Mouse (Mus musculus): ENCODE data around the gene Ric3.

Ric3 gene

GRCm38 (mm10) chr7:109010720-109011595 is 72.2 kb downstream of the Ric3 start:
- in situ Hi-C loops (cut with MboI; ENCODE audit: low sequenced_read_pairs) = loop anchor here (25.0 kb wide), 1 partner anchor 199 kb away; no protein-coding TSS in a partner anchor

GRCm38 (mm10) chr7:109009260-109009659 is 73.9 kb downstream of the Ric3 start:
- in situ Hi-C loops (cut with MboI; ENCODE audit: low sequenced_read_pairs) = loop anchor here (25.0 kb wide), 1 partner anchor 197 kb away; no protein-coding TSS in a partner anchor

GRCm38 (mm10) chr7:109003653-109004052 is 79.5 kb downstream of the Ric3 start:
- in situ Hi-C loops (cut with MboI; ENCODE audit: low sequenced_read_pairs) = loop anchor here (25.0 kb wide), 1 partner anchor 191 kb away; no protein-coding TSS in a partner anchor

- in situ Hi-C loops (cut with MboI; ENCODE audit: low sequenced_read_pairs) = loop anchor here (25.0 kb wide), 1 partner anchor 190 kb away; no protein-coding TSS in a partner anchor
These were observed 81.2 kb downstream of the Ric3 start for GRCm38 (mm10) chr7:109001971-109002370.

- in situ Hi-C loops (cut with MboI; ENCODE audit: low sequenced_read_pairs) = loop anchor here (25.0 kb wide), 1 partner anchor 188 kb away; no protein-coding TSS in a partner anchor
These were observed 82.7 kb downstream of the Ric3 start for GRCm38 (mm10) chr7:109000315-109000954.

- in situ Hi-C loops (cut with MboI; ENCODE audit: low sequenced_read_pairs) = no loop called here
These were observed 87.0 kb downstream of the Ric3 start for GRCm38 (mm10) chr7:108996156-108996555.

GRCm38 (mm10) chr7:108993881-108994291 is 89.2 kb downstream of the Ric3 start:
- in situ Hi-C loops (cut with MboI; ENCODE audit: low sequenced_read_pairs) = no loop called here

GRCm38 (mm10) chr7:108993230-108993629 is 89.9 kb downstream of the Ric3 start:
- in situ Hi-C loops (cut with MboI; ENCODE audit: low sequenced_read_pairs) = no loop called here

- in situ Hi-C loops (cut with MboI; ENCODE audit: low sequenced_read_pairs) = no loop called here
These were observed 91.9 kb downstream of the Ric3 start for GRCm38 (mm10) chr7:108991207-108991606.

- in situ Hi-C loops (cut with MboI; ENCODE audit: low sequenced_read_pairs) = no loop called here
These were observed 97.0 kb downstream of the Ric3 start for GRCm38 (mm10) chr7:108985934-108986708.

Measured in CH12F3 (cell line).